Mouse (Mus musculus): Measurements from ENCODE around the gene Efcab5.

DNA sequence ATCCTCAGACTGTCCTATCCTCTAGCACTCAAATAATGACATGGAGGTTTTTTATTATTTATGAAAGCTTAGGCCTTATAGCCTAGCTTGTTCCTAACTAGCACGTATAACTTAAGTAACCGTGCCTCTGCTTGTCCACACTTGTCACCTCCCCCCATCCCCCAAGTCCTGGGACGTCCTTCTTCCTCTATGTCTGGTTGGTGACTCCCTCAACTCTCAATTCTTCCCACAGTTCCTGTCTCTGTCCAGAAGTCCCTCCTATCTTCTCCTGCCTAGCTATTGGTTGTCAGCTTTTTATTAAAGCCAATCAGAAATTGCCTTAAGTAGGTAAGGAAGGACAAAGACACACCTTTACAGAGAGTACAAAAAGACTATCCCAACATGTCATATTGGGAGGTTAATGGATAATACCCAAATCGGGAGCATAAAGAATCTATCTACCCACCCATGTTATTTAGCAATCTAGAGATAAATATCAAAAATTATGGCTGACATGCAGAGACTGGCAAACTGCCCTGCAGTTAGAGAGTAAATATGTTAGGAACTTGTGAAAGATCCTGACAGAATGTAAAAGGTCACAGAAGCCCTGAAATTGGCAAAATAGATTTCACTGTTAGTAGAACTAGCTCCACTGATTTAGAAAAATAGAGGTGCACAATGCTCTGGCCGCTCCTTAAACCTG lies 104.6 kb downstream of the Efcab5 start:
- no peak for TF ChIP-seq POLR2A (IDR thresholded peaks at IDR 0.05; ENCODE audit: borderline replicate concordance, low read depth, low read length)
- no peak for TF ChIP-seq CTCF (IDR thresholded peaks at IDR 0.05; ENCODE audit: low read depth, low read length)
